Mouse (Mus musculus): ENCODE results near the gene Satb2.

The Satb2 gene

DNA sequence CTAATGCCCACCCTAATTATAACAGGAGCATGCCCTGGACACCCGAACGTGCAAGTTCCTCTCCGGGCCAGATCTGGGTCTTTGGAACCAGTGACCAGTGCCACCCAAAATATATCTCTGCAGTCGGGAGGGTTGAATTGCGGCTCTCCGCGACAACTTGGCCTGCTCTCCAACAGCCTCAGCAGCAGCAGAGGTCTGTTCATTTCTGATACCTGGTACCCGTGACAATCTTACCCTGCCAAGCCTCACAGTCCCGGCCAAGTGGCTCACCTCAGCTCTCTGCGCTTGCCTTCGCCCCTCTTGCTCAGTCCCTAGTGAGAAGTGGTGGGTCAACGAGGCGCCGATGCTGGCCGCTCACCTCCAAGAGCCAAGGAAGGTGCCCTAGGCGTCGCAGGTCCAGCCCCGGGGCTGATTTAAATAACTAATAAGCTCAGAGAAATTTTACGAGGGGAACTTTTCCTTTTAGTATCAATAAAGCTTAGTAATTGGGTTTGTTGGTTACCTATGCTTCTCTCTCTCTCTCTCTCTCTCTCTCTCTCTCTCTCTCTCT lies at the start of gene Satb2:
Gene Satb2 (minus strand): TSS at position 500 of the 550 bp plus-strand sequence.
- in situ Hi-C loops (cut with MboI, MseI), result no loop called here

DNA sequence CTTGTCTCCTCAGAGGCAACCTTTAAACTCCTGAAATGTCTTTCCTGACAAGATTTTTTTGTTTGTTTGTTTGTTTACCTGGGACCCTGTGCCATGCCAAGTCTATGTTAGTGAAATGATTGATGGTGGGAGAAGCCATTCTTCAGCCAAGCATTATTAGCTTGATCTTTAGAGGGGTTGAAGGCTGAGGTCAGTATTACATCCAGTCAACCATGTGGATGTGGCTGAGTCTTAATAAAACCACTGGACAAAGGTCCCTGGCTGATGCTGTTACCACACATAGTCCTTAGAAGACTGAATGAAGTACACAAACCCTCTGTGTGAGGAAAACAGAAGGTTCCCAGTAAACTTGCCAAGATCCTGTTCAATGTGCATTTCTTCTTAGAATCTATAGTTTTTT lies 40.5 kb upstream of the Satb2 start:
- in situ Hi-C loops (cut with MboI, MseI), result no loop called here

- in situ Hi-C loops (cut with MboI, MseI), result no loop called here
Observed at GRCm38 (mm10) chr1:57013856-57014255, 35.4 kb upstream of the Satb2 start.

DNA sequence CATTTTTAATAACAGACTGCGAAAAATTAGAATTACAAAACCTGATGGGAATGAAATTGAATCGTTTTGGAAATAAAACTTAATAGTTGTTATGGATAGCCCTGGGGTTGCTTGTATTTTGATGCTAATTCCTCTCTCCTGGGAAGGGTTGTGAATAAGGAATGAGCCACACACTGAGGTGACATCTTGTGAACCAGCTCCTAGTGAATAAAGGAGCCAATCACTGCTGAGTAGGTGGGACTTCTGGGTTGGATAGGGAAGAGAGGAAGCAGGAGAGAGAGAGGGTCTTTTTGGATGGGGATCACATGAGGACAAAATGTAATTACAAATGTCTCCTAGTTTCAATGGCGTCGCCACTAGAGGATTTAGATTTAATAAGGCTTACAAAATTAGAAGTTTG lies 30.7 kb upstream of the Satb2 start:
- in situ Hi-C loops (cut with MboI, MseI), result no loop called here

DNA sequence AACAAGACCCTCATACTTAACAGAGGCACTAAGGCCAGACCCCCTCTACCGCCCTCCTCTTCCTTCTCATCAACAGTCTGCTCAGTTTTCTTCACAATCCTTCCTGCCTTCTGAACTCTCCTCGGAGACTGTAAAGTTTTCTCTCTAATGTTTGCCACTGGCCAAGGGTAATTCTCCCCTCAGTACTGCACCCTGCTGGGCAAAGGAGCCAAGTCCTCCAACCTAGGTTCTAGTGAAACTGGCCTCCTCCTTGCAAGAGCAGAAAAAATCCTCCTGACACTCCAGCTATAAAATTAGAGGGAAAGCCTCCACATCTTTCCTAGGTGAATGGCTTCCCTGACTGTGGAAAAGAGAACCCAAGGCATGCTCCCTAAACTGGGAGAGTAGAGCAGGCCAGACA lies 16.6 kb upstream of the Satb2 start:
- in situ Hi-C loops (cut with MboI, MseI), result no loop called here

GRCm38 (mm10) chr1:56992310-56992709 lies 13.9 kb upstream of the Satb2 start:
- in situ Hi-C loops (cut with MboI, MseI), result no loop called here

- in situ Hi-C loops (cut with MboI, MseI), result no loop called here
Observed at GRCm38 (mm10) chr1:56991613-56992012, 13.2 kb upstream of the Satb2 start.

GRCm38 (mm10) chr1:56984483-56984810 lies 6.0 kb upstream of the Satb2 start:
- in situ Hi-C loops (cut with MboI, MseI), result no loop called here

DNA sequence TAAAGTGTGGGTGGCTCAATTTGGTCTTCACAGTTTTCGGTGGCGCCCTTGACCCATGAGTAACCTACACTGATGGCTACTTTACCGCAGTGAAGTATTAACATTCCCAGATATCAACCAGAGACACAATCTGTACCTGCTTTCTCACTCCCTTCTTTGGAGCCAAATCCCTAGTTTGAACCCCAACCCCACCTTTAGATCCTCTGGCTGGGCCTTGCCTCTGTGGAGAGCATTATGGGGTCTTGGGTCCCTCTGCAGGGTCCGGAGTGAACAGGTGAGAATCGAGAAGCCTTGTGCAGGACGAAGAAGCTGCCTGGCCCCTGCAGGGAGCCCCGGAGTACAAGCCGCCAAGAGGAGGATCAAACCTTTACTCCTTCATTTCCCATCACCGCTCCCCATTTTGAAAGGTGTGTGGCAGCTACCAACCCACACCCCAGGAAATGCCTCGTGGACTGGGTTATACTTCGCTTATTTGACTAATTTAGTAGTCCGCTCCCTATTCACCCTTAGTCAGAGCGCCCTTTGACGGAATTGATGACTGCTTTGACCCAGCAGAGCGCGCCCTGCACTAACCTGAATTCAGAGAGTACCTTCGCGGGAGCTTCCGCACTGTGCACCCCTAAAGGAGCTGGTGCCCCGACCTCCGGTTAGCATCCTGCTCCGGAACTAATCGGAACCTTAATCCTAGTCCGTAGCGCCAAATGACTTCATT lies 5.5 kb upstream of the Satb2 start:
- in situ Hi-C loops (cut with MboI, MseI), result no loop called here

GRCm38 (mm10) chr1:56983100-56983590 lies 4.7 kb upstream of the Satb2 start:
- in situ Hi-C loops (cut with MboI, MseI), result no loop called here

DNA sequence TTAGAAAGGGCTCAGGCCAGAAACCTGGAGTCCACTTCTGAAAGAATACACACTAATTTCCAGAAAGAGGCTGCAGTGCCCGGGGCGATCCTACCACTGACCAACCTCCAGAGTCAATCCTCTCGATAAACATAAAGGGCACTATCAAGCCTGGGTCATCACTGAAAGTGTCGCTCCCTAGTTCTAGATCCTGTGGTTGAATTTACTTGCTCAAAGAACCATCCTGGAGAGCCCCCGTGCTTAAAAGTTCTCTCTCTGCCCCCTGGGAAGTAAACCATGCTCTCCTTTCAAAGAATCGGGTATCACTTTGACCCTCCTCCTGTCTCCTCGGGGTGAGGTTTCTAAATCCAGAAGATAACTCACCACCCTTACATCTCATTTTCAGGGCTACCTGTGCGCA lies 4.2 kb upstream of the Satb2 start:
- in situ Hi-C loops (cut with MboI, MseI), result no loop called here

DNA sequence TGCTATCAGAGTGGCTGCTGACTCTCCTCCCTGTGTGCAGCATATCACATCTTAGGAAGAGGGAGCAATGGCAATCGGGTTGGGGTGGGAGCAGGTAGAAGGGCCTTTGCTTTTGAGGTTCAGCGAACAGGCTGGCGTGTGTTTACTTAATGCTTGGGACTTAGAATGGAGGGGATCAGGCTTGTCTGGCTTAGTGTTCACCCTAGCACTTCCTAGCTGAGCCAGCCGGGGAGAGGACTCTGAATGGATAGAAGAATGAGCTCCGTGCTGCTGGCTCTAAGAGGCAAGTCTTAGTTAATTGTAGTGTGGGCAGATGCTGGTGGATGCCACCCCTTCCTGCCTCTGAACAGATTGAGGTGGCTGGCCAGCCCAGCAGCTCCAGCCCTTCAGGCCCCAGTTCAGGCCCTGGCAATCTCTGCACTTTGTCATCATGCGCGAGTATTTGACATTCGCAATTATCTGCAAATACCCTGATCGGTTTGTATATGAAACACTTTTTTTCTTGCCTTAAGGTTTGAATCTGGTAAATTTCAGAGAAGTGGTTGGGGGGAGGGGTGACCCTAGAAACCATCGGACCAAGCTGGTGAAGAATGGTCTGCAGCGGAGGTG lies 3.6 kb upstream of the Satb2 start:
- in situ Hi-C loops (cut with MboI, MseI), result no loop called here

DNA sequence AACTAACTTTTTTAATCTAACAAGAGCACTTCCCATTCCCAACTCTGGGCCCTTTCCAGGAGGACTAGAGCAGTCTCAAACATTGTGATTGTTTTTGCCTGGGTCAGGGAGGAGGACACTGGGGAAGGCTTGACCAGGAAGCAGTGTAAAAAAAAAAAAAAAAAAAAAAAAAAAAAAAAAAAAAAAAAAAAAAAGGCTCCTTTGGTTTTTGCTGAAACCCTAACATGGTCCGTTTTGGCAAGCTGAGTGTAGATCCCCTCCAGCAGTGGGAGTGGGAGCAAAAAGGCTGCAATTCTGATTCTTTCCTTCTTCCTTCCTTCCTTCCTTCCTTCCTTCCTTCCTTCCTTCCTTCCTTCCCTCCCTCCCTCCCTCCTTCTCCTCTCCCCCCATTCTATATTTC lies 3.1 kb upstream of the Satb2 start:
- in situ Hi-C loops (cut with MboI, MseI), result no loop called here

DNA sequence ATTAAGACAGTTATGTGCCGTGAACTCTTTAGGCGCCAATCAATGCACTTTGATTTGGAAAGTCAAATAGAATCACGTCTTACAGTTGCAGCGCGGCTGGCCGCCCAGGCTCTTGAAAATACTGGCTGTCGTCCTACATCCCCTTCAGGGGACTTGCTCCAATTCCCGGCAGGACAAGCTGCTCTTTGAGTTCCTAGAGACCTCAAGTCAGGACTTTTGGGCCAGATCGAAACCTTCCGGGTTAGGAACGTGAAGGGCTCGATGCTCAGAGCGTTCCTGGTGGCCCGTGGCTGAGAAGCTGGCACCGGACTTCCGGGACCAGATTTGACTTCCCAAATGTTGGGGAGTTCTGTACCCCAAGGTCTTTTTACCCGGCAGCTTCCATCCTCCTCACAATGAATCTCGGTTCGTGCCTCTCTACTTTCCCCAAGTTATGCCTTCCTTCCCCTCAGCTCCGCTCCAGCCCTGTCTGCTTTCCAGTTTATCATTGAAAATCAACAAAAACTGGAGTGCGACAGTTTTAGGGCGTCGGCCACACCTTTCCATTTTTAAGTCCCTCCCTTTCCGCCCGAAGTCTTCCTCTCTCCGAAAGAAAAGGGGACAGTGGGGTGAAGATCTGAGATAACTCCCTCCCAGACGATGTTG lies 2.3 kb upstream of the Satb2 start:
- in situ Hi-C loops (cut with MboI, MseI), result no loop called here

DNA sequence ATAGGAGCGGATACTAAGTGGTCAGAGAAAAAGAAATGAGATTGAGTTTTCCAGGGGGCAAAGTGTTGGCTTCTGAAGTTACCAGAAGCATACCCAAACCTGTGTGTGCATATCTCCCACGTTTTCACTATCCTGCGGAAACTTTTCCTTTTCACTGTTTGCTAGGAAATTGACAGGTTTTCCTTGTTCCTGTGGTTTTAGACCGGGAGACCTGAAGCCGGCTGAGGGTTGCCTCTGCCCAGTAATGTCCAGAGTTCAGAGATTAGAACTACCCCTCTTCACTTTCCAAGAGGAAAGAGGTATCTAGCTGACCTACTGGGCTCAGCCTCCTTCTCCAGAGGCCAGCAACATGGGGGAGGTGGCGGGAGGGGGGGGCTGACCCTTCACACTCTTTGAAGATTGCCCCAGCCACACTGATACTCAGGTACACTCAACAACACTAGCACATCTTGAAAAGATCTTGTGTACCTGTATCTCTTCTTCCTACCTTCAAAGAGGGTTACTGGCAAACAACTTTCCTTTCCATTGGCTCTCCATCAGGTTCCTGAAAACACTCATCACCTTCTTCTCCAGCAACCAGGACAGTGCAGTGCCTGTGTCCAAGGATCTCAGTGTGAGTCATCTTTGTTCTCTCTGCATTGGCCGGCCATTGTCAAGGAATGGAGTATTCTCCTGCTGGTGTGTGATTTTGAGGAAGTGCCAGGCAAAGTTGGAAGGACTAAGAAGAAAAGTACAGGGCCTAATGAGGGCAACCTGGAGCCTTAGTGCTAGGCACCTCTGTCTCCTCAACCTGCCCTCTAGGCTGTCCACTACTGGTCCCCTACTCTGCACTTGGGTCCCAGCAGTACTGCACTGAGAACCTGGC lies 1.3 kb upstream of the Satb2 start:
- in situ Hi-C loops (cut with MboI, MseI), result no loop called here

DNA sequence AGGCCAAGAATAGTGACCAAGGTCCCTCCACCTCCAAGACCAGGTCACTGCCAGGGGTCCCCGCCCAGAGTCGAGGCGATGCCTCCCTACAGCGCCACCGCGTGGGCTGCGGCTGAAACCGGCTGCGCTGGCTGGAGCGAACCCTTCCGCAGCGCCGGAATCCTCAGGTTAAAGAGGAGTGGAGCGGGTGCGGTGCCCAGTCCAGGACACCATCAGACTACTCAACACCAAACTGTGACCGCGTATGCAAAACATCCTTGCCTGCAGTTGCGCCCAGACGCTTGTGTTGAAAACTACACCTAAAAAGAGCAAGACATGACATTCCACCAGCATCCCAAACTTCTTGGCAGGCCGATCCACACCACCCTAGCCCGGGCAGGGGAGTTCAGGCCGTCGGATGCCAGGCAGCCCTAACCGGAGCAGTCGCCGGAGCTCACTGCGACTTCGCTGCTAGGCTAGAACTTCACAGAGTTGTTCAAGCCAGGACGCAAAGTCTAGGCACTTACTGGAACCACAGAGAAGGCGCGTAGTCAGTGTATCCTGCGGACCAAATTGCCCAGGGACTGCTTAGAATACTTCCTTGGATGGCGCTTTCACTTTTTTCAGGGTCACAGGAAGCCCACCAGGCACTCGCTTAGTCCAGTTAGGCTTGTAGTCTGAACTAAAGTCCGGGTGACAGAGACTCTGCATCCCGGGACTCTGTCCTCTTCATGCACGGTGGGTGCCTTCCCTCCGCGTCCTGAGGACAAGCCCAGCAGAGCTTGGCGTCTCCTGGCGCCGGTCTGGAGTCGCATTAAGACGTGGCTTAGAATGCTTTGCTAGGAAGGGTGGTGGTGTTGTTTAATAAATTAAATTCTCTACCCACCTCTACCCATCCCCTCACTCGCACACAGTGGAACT lies 999 bp downstream of the Satb2 start:
- in situ Hi-C loops (cut with MboI, MseI), result no loop called here

GRCm38 (mm10) chr1:56976825-56977104 lies 1.7 kb downstream of the Satb2 start:
- in situ Hi-C loops (cut with MboI, MseI), result no loop called here

- in situ Hi-C loops (cut with MboI, MseI), result no loop called here
Observed at GRCm38 (mm10) chr1:56976044-56976824, 2.2 kb downstream of the Satb2 start.

DNA sequence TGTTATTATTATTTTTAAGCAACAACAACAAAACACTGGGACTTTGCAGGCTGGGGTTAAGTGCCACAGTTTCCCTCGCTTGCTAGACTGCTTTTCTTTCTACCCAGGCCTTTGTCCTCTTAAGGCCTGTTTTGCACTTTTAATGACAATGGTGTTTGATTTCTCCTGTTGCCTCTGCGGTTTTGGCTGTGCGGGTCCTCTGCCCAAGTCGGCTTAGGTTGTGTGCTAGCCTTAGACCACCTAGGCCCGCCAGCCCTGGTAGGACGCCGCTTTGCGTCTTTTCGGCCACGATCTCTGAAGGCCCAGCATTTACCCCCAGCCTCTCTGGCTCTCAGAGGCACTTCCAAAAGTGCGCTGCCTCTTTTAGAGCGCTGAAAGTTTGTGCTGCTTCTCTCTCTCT lies 2.9 kb downstream of the Satb2 start:
- in situ Hi-C loops (cut with MboI, MseI), result no loop called here

DNA sequence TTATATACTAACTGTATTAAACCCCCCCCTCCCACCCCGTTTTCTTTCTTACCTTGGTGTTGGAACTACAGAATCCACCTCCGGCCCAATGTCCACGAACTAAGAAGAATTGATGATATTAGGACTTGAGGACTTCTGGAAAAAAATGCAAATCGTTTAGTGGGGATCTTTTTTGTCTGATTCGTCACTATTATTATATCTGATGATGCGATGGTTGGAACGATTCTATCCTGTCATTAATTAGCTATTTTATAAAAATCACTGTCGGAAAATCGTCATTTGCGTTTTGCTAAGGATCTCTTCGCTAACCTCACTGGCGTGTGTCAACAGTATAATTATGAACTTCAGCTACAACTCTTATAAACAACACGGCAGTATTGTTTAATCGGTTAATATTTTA lies 4.3 kb downstream of the Satb2 start:
- in situ Hi-C loops (cut with MboI, MseI), result no loop called here
